Mouse (Mus musculus) forebrain, embryonic 12.5 days (tissue): ENCODE data around the gene Clic4. TPM values are rescaled to one million over a fixed set of nuclear protein-coding genes. Genes with fewer than 3 reads are reported as not detected.

Source experiments
- ATAC-seq: fragments of 200-750 bp; cut with Nextera tagmentation; 2 replicates; pipeline ENCODE4 v1.8.0; 2017; ENCODE audit warnings: moderate TSS enrichment; ENCODE audit not compliant: low FRiP score
- H3K27ac ChIP-seq: fragments of 300-500 bp; sonication (generic); 2 replicates; pipeline ENCODE4 v1.5.1; 2016; ENCODE audit warnings: mild to moderate bottlenecking
- H3K27me3 ChIP-seq: fragments of 300-500 bp; sonication (generic); 2 replicates; pipeline ENCODE4 v1.6.1; 2016; ENCODE audit warnings: mild to moderate bottlenecking
- H3K36me3 ChIP-seq: fragments of 300-500 bp; sonication (generic); replicated peaks from 2 replicates; pipeline ENCODE4 v1.6.1; 2016; ENCODE audit warnings: mild to moderate bottlenecking
- H3K4me1 ChIP-seq: fragments of 300-500 bp; sonication (generic); 2 replicates; pipeline ENCODE4 v1.6.1; 2016
- H3K4me2 ChIP-seq: fragments of 300-500 bp; sonication (generic); 2 replicates; pipeline ENCODE4 v1.6.1; 2016; ENCODE audit warnings: mild to moderate bottlenecking, moderate library complexity
- H3K4me3 ChIP-seq: fragments of 300-500 bp; sonication (generic); replicated peaks from 2 replicates; pipeline ENCODE4 v1.5.1; 2016; ENCODE audit warnings: mild to moderate bottlenecking
- H3K9ac ChIP-seq: fragments of 300-500 bp; sonication (generic); 2 replicates; pipeline ENCODE4 v1.6.1; 2016; ENCODE audit warnings: mild to moderate bottlenecking
- H3K9me3 ChIP-seq: fragments of 300-500 bp; sonication (generic); 2 replicates; pipeline ENCODE4 v1.6.1; 2016
- whole genome bisulfite sequencing: fragments of 180-500 bp; shearing (Covaris S2); methylation state at CpG from one replicate; pipeline ENCODE4 v1.1.7; 2016; 5-methylcytosine and 5-hydroxymethylcytosine counted together
- polyA plus RNA-seq: library from polyadenylated mRNA; unstranded; fragments of >200 nt; fragmentation: Nextera tagmentation; extraction: Ambion mirVana; gene quantifications from 2 replicates; pipeline ENCODE4 v1.2.1, GENCODE M21; 2016

The Clic4 gene
- polyA plus RNA-seq, 1 experiment from 2014 or later = 205 TPM

GRCm38 (mm10) chr4:135241106-135241505 is 31.5 kb downstream of the Clic4 start:
- Histone ChIP-seq H3K9ac (no peak overlapping the region), H3K27me3 (no peaks in the 10 kb centered on the region), H3K4me2 (no peak overlapping the region), H3K9me3 (no peaks in the 10 kb centered on the region), H3K36me3 (peaks cover 28% of the 10 kb centered on the region), H3K4me1 (peaks cover 23% of the 10 kb centered on the region), H3K4me3 (no peak overlapping the region), H3K27ac (0 out of 2 replicates have a peak overlapping the region, but pooled peaks have one; percentile 25)
- ATAC-seq = no peak
- 71% methylated on average over 5 of the region's 5 CpGs for WGBS

GRCm38 (mm10) chr4:135240329-135240728 is 32.3 kb downstream of the Clic4 start:
- Histone ChIP-seq H3K4me2 (no peak overlapping the region), H3K4me3 (no peak overlapping the region), H3K36me3 (peaks cover 28% of the 10 kb centered on the region), H3K4me1 (peaks cover 23% of the 10 kb centered on the region), H3K9ac (no peak overlapping the region), H3K27ac (no peak overlapping the region), H3K9me3 (no peaks in the 10 kb centered on the region), H3K27me3 (no peaks in the 10 kb centered on the region)
- no peak for ATAC-seq
- 79% methylated on average over 3 of the region's 3 CpGs for WGBS

- 84% methylated on average over 13 of the region's 13 CpGs for WGBS
- ATAC-seq = no peak
Observed at GRCm38 (mm10) chr4:135238706-135239510, 33.7 kb downstream of the Clic4 start.

GRCm38 (mm10) chr4:135236658-135237057 is 36.0 kb downstream of the Clic4 start:
- no peak for ATAC-seq
- Histone ChIP-seq H3K36me3 (peaks cover 31% of the 10 kb centered on the region), H3K27me3 (no peaks in the 10 kb centered on the region), H3K4me2 (no peak overlapping the region), H3K4me3 (no peak overlapping the region), H3K4me1 (peaks cover 19% of the 10 kb centered on the region), H3K9ac (no peak overlapping the region), H3K27ac (no peak overlapping the region), H3K9me3 (no peaks in the 10 kb centered on the region)
- WGBS = 94% methylated on average over 4 of the region's 4 CpGs

More at GRCm38 (mm10) chr4:135238706-135239510, 33.7 kb downstream of the Clic4 start:
- Histone ChIP-seq H3K27ac (no peak overlapping the region), H3K4me1 (peaks cover 23% of the 10 kb centered on the region), H3K4me3 (no peak overlapping the region), H3K27me3 (no peaks in the 10 kb centered on the region), H3K36me3 (peaks cover 28% of the 10 kb centered on the region), H3K9ac (no peak overlapping the region), H3K4me2 (no peak overlapping the region), H3K9me3 (no peaks in the 10 kb centered on the region)

GRCm38 (mm10) chr4:135235546-135235945 is 37.1 kb downstream of the Clic4 start:
- WGBS = 83% methylated on average over 8 of the region's 8 CpGs
- H3K27ac ChIP-seq = no peak overlapping the region
- H3K4me3 ChIP-seq = no peak overlapping the region
- H3K4me2 ChIP-seq = no peak overlapping the region
- no peak for ATAC-seq
- H3K9ac ChIP-seq = no peak overlapping the region
- H3K9me3 ChIP-seq = no peaks in the 10 kb centered on the region
- H3K27me3 ChIP-seq = no peaks in the 10 kb centered on the region
- peaks cover 15% of the 10 kb centered on the region; the same call in 1 of the 2 replicates for H3K4me1 ChIP-seq
- peaks cover 31% of the 10 kb centered on the region for H3K36me3 ChIP-seq

- no peak overlapping the region for H3K4me3 ChIP-seq
- peaks cover 17% of the 10 kb centered on the region for H3K36me3 ChIP-seq
- no peaks in the 10 kb centered on the region for H3K9me3 ChIP-seq
- no peak overlapping the region for H3K4me2 ChIP-seq
- H3K9ac ChIP-seq = no peak overlapping the region
- WGBS = 93% methylated on average over 5 of the region's 5 CpGs
- no peak overlapping the region for H3K27ac ChIP-seq
- ATAC-seq = no peak
- H3K27me3 ChIP-seq = no peaks in the 10 kb centered on the region
- peaks cover 6% of the 10 kb centered on the region; the same call in 1 of the 2 replicates for H3K4me1 ChIP-seq
Observed at GRCm38 (mm10) chr4:135232563-135232962, 40.1 kb downstream of the Clic4 start.

GRCm38 (mm10) chr4:135231543-135231942 is 41.1 kb downstream of the Clic4 start:
- 81% methylated on average over 5 of the region's 5 CpGs for whole genome bisulfite sequencing
- H3K27me3 ChIP-seq = no peaks in the 10 kb centered on the region

GRCm38 (mm10) chr4:135231136-135231535 is 41.5 kb downstream of the Clic4 start:
- Histone ChIP-seq H3K27me3 (no peaks in the 10 kb centered on the region), H3K4me3 (no peak overlapping the region), H3K9me3 (no peaks in the 10 kb centered on the region), H3K27ac (peak overlapping the region; percentile 69), H3K9ac (no peak overlapping the region), H3K4me2 (no peak overlapping the region), H3K4me1 (peaks cover 6% of the 10 kb centered on the region; the same call in 1 of the 2 replicates), H3K36me3 (peaks cover 4% of the 10 kb centered on the region; the same call in 1 of the 2 replicates)
- 79% methylated on average over 3 of the region's 3 CpGs for WGBS
- no peak for ATAC-seq

More at GRCm38 (mm10) chr4:135231543-135231942, 41.1 kb downstream of the Clic4 start:
- Histone ChIP-seq H3K27ac (peak overlapping the region; percentile 69; the same call in 1 of the 2 replicates), H3K4me3 (no peak overlapping the region), H3K4me1 (peaks cover 6% of the 10 kb centered on the region; the same call in 1 of the 2 replicates), H3K36me3 (peaks cover 7% of the 10 kb centered on the region), H3K9me3 (no peaks in the 10 kb centered on the region), H3K9ac (no peak overlapping the region), H3K4me2 (no peak overlapping the region)
- no peak for ATAC-seq

- Histone ChIP-seq H3K4me3 (no peak overlapping the region), H3K9ac (no peak overlapping the region), H3K4me2 (no peak overlapping the region), H3K27me3 (no peaks in the 10 kb centered on the region), H3K36me3 (peaks cover 8% of the 10 kb centered on the region), H3K27ac (peak overlapping the region; percentile 69), H3K4me1 (peaks cover 6% of the 10 kb centered on the region; the same call in 1 of the 2 replicates), H3K9me3 (no peaks in the 10 kb centered on the region)
- no peak for ATAC-seq
- 70% methylated on average over 5 of the region's 5 CpGs for WGBS
Observed at GRCm38 (mm10) chr4:135230661-135231060, 42.0 kb downstream of the Clic4 start.

- Histone ChIP-seq H3K4me3 (no peak overlapping the region), H3K36me3 (peaks cover 10% of the 10 kb centered on the region), H3K27ac (0 out of 2 replicates have a peak overlapping the region, but pooled peaks have one; percentile 31), H3K4me1 (peaks cover 6% of the 10 kb centered on the region; the same call in 1 of the 2 replicates), H3K9ac (no peak overlapping the region), H3K9me3 (no peaks in the 10 kb centered on the region), H3K4me2 (no peak overlapping the region), H3K27me3 (no peaks in the 10 kb centered on the region)
- ATAC-seq = no peak
- 81% methylated on average over 4 of the region's 4 CpGs for WGBS
Observed at GRCm38 (mm10) chr4:135229871-135230270, 42.7 kb downstream of the Clic4 start.

- Histone ChIP-seq H3K36me3 (peaks cover 24% of the 10 kb centered on the region), H3K4me2 (no peak overlapping the region), H3K4me3 (no peak overlapping the region), H3K9me3 (no peaks in the 10 kb centered on the region), H3K27ac (no peak overlapping the region), H3K9ac (no peak overlapping the region), H3K27me3 (no peaks in the 10 kb centered on the region), H3K4me1 (peaks cover 9% of the 10 kb centered on the region; the same call in 1 of the 2 replicates)
- WGBS = 84% methylated on average over 3 of the region's 3 CpGs
- ATAC-seq = no peak
Observed at GRCm38 (mm10) chr4:135228136-135228535, 44.5 kb downstream of the Clic4 start.

GRCm38 (mm10) chr4:135226008-135226667 is 46.5 kb downstream of the Clic4 start:
- WGBS = 93% methylated on average over 12 of the region's 12 CpGs
- Histone ChIP-seq H3K9me3 (no peaks in the 10 kb centered on the region), H3K4me3 (no peak overlapping the region), H3K27ac (no peak overlapping the region), H3K4me2 (no peak overlapping the region), H3K27me3 (no peaks in the 10 kb centered on the region), H3K36me3 (peaks cover 42% of the 10 kb centered on the region), H3K4me1 (peaks cover 8% of the 10 kb centered on the region; the same call in 1 of the 2 replicates), H3K9ac (no peak overlapping the region)
- no peak for ATAC-seq
